Mouse (Mus musculus): ENCODE results near the gene Dgkh.

DNA sequence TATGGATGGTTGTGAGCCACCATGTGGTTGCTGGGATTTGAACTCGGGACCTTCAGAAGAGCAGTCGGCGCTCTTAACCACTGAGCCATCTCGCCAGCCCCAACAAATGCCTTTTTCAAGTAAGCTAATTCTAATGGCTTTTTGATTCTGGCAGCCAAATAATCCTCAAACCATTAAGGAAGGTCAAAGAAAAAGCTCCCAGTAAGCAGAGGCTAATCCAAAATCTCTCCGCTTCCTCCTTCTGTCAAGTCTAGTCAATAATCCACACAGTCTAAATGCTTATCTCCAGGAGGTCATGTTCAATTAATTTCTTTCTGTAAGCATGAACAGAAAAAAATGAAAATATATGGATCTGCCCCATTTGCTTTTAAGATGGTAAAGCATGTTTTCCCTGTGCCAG lies 197.9 kb downstream of the Dgkh start:
- TF ChIP-seq CTCF (IDR thresholded peaks at IDR 0.05; ENCODE audit: low read depth, low read length): no peak
- TF ChIP-seq POLR2AphosphoS5 (IDR thresholded peaks at IDR 0.05; ENCODE audit: insufficient replicate concordance, low read depth, low read length): no peak
